Mouse (Mus musculus): ENCODE measurements around the gene Hras.

- TF ChIP-seq POLR2A (IDR thresholded peaks at IDR 0.05; ENCODE audit: low read depth, low read length) (no peak), CTCF (IDR thresholded peaks at IDR 0.05; ENCODE audit: extremely low read depth, insufficient read depth, insufficient read length, insufficient replicate concordance) (no peak)
Observed at GRCm38 (mm10) chr7:141221249-141222125, 27.7 kb upstream of the Hras start.
